Mouse (Mus musculus): ENCODE results near the gene Rbms2. TPM values are rescaled to one million over a fixed set of nuclear protein-coding genes. Genes with fewer than 3 reads are reported as not detected.

Gene Rbms2
- polyA plus RNA-seq, 1 experiment from 2014 or later, result 24.6 TPM

DNA sequence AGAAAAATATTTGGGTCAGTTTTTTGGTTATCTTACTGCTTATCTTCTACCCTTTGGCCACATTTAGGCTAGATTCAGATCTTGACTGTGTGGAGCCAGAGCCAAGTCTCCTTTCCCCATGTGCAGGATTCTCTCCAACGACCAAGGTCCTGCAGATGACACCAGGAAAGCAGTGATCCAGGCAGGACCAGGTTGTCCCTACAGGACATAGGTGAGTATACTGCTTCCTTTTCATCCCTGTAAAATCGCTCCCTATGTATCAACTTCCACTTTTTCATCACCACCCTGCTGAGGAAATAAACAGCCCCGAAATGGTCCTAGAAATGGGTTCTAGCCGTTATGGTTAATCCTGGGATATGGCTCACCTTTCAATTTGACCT, 83.8 kb downstream of the Rbms2 start:
- Histone ChIP-seq H3K9me3 (replicated peaks; ENCODE audit: control insufficient read depth, low read length) (no peaks in the 10 kb centered on the region), H3K27me3 (ENCODE audit: control insufficient read depth, insufficient read depth, low read length) (no peaks in the 10 kb centered on the region), H3K4me2 (ENCODE audit: low read depth, low read length) (no peak overlapping the region), H3K4me1 (ENCODE audit: control insufficient read depth, insufficient read depth, low read length) (peaks cover 6% of the 10 kb centered on the region), H3K9ac (replicated peaks; ENCODE audit: low read length) (no peak overlapping the region; the same call in 1 of the 2 replicates), H3K36me3 (replicated peaks; ENCODE audit: control insufficient read depth, insufficient read depth, low read depth, low read length) (no peaks in the 10 kb centered on the region), H3K4me3 (ENCODE audit: low read depth, low read length) (peak overlapping the region; percentile 93), H3K27ac (replicated peaks; ENCODE audit: low read depth, low read length) (no peak overlapping the region; the same call in 1 of the 2 replicates)
- ATAC-seq (replicated peaks; ENCODE audit: insufficient number of reproducible peaks, low FRiP score, low TSS enrichment, low read depth) (no peak), DNase-seq (ENCODE audit: low spot score) (no peak)
- 13% methylated on average over 4 of the region's 4 CpGs for WGBS

GRCm38 (mm10) chr10:128095003-128095636, 85.0 kb downstream of the Rbms2 start:
- Histone ChIP-seq H3K4me3 (ENCODE audit: low read depth, low read length) (no peak overlapping the region), H3K9me3 (replicated peaks; ENCODE audit: control insufficient read depth, low read length) (no peaks in the 10 kb centered on the region), H3K4me2 (ENCODE audit: low read depth, low read length) (no peak overlapping the region; the same call in 1 of the 2 replicates), H3K27ac (replicated peaks; ENCODE audit: low read depth, low read length) (no peak overlapping the region), H3K36me3 (replicated peaks; ENCODE audit: control insufficient read depth, insufficient read depth, low read depth, low read length) (no peaks in the 10 kb centered on the region), H3K9ac (replicated peaks; ENCODE audit: low read length) (no peak overlapping the region), H3K4me1 (ENCODE audit: control insufficient read depth, insufficient read depth, low read length) (peaks cover 7% of the 10 kb centered on the region), H3K27me3 (ENCODE audit: control insufficient read depth, insufficient read depth, low read length) (no peaks in the 10 kb centered on the region)
- ATAC-seq (replicated peaks; ENCODE audit: insufficient number of reproducible peaks, low FRiP score, low TSS enrichment, low read depth) (no peak), DNase-seq (ENCODE audit: low spot score) (no peak)
- 27% methylated on average over 9 of the region's 9 CpGs for WGBS

DNA sequence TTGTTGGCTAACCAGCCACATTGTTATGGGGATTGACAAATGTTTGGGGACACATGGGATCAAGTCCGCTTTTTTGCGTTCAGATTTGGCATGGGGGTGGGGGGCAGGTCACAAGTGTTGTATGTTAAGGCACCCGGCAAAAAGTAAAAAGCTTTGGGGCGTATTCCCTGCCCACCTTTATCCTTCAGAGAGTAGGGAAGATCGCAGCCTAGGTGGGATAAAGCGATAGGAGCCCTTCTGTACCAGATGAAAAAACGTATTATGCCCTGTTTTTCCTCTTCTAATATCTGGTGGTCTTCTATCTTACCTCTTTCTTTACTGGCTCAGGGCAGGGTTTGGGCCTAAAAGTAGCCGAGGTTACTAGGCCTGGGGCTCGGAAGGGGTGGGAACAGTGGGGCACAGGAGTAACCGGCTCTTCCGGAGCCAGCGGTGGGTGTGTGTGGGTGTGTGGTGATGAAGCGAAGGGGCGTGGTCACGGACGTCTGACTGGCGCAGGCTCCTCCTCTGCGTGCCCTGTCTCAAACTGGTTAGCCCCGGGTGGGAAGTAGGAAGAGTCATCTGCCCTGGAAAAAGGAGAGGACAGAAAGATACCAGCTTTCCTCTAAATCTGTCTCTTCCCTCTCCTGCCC, 85.6 kb downstream of the Rbms2 start:
- peak overlapping the region; percentile 7 for H3K4me3 ChIP-seq (ENCODE audit: low read depth, low read length)

GRCm38 (mm10) chr10:128093496-128094294, 86.4 kb downstream of the Rbms2 start:
- Histone ChIP-seq H3K36me3 (replicated peaks; ENCODE audit: control insufficient read depth, insufficient read depth, low read depth, low read length) (peaks cover 1% of the 10 kb centered on the region; the same call in 1 of the 2 replicates), H3K9me3 (replicated peaks; ENCODE audit: control insufficient read depth, low read length) (no peaks in the 10 kb centered on the region), H3K9ac (replicated peaks; ENCODE audit: low read length) (peak overlapping the region; percentile 82; the same call in 1 of the 2 replicates), H3K4me2 (ENCODE audit: low read depth, low read length) (peak overlapping the region; percentile 92), H3K4me1 (ENCODE audit: control insufficient read depth, insufficient read depth, low read length) (peaks cover 7% of the 10 kb centered on the region), H3K27me3 (ENCODE audit: control insufficient read depth, insufficient read depth, low read length) (no peaks in the 10 kb centered on the region), H3K27ac (replicated peaks; ENCODE audit: low read depth, low read length) (peak overlapping the region; percentile 86; the same call in 1 of the 2 replicates), H3K4me3 (ENCODE audit: low read depth, low read length) (peak overlapping the region; percentile 81)
- DNase-seq (ENCODE audit: low spot score) (no peak), ATAC-seq (replicated peaks; ENCODE audit: insufficient number of reproducible peaks, low FRiP score, low TSS enrichment, low read depth) (no peak)
- whole genome bisulfite sequencing, result 26% methylated on average over 13 of the region's 13 CpGs

More for the DNA sequence above, 85.6 kb downstream of the Rbms2 start:
- Histone ChIP-seq H3K36me3 (replicated peaks; ENCODE audit: control insufficient read depth, insufficient read depth, low read depth, low read length) (no peaks in the 10 kb centered on the region), H3K27ac (replicated peaks; ENCODE audit: low read depth, low read length) (no peak overlapping the region), H3K27me3 (ENCODE audit: control insufficient read depth, insufficient read depth, low read length) (no peaks in the 10 kb centered on the region), H3K4me1 (ENCODE audit: control insufficient read depth, insufficient read depth, low read length) (peaks cover 7% of the 10 kb centered on the region), H3K4me2 (ENCODE audit: low read depth, low read length) (peak overlapping the region; percentile 39), H3K9ac (replicated peaks; ENCODE audit: low read length) (no peak overlapping the region), H3K9me3 (replicated peaks; ENCODE audit: control insufficient read depth, low read length) (no peaks in the 10 kb centered on the region)
- DNase-seq (ENCODE audit: low spot score) (peak; percentile 87), ATAC-seq (replicated peaks; ENCODE audit: insufficient number of reproducible peaks, low FRiP score, low TSS enrichment, low read depth) (peak; percentile 60)
- 11% methylated on average over 19 of the region's 19 CpGs for WGBS

DNA sequence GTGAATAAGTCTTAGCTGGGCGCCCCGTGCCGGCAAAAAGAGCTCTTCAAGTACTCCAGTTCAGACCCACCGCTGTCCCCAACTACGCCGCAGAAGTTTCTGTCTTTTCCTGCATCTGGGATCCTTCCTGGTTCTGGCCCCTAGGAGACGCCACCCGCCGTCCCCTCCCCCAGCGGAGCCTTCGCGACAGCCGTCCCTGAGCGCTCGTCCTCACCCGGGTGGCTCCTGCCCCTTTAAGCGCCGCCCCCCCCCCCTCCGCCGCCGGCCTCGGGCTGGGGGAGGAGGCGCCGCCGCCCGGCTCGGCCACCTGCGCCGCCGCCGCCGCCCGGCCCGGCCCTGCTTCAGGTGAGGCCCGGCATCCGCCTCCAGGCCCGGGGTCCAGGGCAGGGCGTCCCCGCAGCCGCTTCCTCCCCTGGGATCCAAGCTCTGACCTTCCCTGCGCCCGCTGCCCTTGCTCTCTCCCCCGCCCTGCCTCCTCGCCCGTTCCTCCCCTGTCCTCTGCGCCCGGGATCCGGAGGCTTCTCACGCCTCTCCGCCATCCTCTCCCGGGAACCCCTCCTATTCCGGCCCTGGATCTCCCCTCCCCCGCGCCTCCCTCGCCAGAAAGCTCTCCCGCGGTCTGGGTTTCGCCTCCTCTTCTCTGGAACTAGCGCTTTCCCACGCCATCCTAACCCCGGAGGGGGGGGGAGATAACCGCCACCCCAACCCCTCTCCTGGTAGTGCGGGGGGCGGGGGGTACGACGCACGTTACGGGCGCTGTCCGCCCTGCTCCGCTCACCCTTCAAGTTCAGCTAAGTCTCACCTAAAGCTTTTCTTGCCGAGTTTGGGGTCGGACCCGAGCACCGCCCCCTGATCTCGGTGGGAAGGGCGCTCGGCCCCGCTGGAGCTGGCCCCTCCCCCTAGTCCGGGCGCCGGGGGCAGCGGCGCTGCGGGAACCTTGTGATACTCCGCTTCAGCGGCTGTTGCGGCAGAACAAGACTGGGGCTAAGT, 87.3 kb downstream of the Rbms2 start:
- Histone ChIP-seq H3K4me3 (ENCODE audit: low read depth, low read length) (peak overlapping the region; percentile 81), H3K27ac (replicated peaks; ENCODE audit: low read depth, low read length) (peak overlapping the region; percentile 86), H3K4me1 (ENCODE audit: control insufficient read depth, insufficient read depth, low read length) (peaks cover 7% of the 10 kb centered on the region), H3K9me3 (replicated peaks; ENCODE audit: control insufficient read depth, low read length) (no peaks in the 10 kb centered on the region), H3K36me3 (replicated peaks; ENCODE audit: control insufficient read depth, insufficient read depth, low read depth, low read length) (peaks cover 8% of the 10 kb centered on the region; the same call in 1 of the 2 replicates), H3K27me3 (ENCODE audit: control insufficient read depth, insufficient read depth, low read length) (no peaks in the 10 kb centered on the region), H3K4me2 (ENCODE audit: low read depth, low read length) (peak overlapping the region; percentile 92), H3K9ac (replicated peaks; ENCODE audit: low read length) (peak overlapping the region; percentile 82)
- peak; percentile 25 for ATAC-seq (replicated peaks; ENCODE audit: insufficient number of reproducible peaks, low FRiP score, low TSS enrichment, low read depth)
- DNase-seq (ENCODE audit: low spot score), result peak; percentile 80
- under 1% methylated on average over 62 of the region's 88 CpGs for WGBS

GRCm38 (mm10) chr10:128091564-128092505, 88.3 kb downstream of the Rbms2 start, which contains the start of gene Baz2a:
Gene Baz2a (plus strand): TSS chr10:128091577.
- H3K36me3 ChIP-seq (replicated peaks; ENCODE audit: control insufficient read depth, insufficient read depth, low read depth, low read length), result peaks cover 11% of the 10 kb centered on the region; the same call in 1 of the 2 replicates
- under 1% methylated on average over 20 of the region's 20 CpGs for WGBS
- no peaks in the 10 kb centered on the region for H3K27me3 ChIP-seq (ENCODE audit: control insufficient read depth, insufficient read depth, low read length)
- DNase-seq (ENCODE audit: low spot score) (peak; percentile 53), ATAC-seq (replicated peaks; ENCODE audit: insufficient number of reproducible peaks, low FRiP score, low TSS enrichment, low read depth) (peak; percentile 5)
- H3K4me1 ChIP-seq (ENCODE audit: control insufficient read depth, insufficient read depth, low read length), result peaks cover 7% of the 10 kb centered on the region
- peak within 1 kb of the TSS; percentile 92 for H3K4me2 ChIP-seq (ENCODE audit: low read depth, low read length)
- peak within 1 kb of the TSS; percentile 82 for H3K9ac ChIP-seq (replicated peaks; ENCODE audit: low read length)
- peak within 1 kb of the TSS; percentile 86 for H3K27ac ChIP-seq (replicated peaks; ENCODE audit: low read depth, low read length)
- no peaks in the 10 kb centered on the region for H3K9me3 ChIP-seq (replicated peaks; ENCODE audit: control insufficient read depth, low read length)
- peak within 1 kb of the TSS; percentile 81 for H3K4me3 ChIP-seq (ENCODE audit: low read depth, low read length)

Measured in embryonic facial prominence, embryonic 11.5 days (tissue).